Mouse (Mus musculus) ES-Bruce4 (cell line): ENCODE measurements around the gene Cd9.

Experiments used
- CTCF ChIP-seq: IDR thresholded peaks from one replicate; pipeline ENCODE4 v1.8.1; 2011; ENCODE audit warnings: low read depth, low read length
- POLR2A ChIP-seq: IDR thresholded peaks from one replicate; pipeline ENCODE4 v1.8.1; 2011; ENCODE audit warnings: low read length; ENCODE audit not compliant: insufficient read depth

DNA sequence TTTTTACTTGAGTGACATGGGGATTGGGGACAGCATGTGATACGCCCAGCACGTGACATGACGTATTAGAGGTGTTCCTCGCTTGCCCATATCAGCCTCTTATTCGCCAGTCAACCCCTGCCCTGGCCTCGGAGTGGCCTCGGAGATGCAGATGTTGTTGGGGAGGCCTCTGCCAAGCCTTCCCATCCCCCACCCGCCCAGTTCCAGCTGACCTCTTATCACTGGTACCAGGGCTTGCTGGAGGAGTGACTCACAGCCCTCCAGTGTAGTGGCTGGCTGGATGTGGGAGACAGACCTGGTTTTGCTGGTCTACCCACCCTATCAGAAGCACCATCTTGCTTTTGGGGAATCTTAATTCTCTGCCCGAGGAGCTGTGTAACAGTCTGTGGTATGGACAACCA, 21.3 kb downstream of the Cd9 start:
- no peak for TF ChIP-seq POLR2A
- no peak for TF ChIP-seq CTCF
